Mouse (Mus musculus) MEL (cell line): ENCODE measurements around the gene Sap18b.

Experiments
- CTCF ChIP-seq, 3 experiments: IDR thresholded peaks in 2 of 3; conservative IDR thresholded peaks in 1 of 3; 2 replicates each; pipeline ENCODE4 v1.5.1; 2011 to 2012; ENCODE audit warnings: low read length in 3 of 3, low read depth in 2 of 3, mild to moderate bottlenecking in 2 of 3, improper control_type of control experiment in 1 of 3, inconsistent platforms in 1 of 3, mixed read lengths in 1 of 3, moderate library complexity in 1 of 3; ENCODE audit not compliant: control insufficient read depth in 1 of 3, insufficient read depth in 1 of 3, poor library complexity in 1 of 3, severe bottlenecking in 1 of 3
- NRF1 ChIP-seq: IDR thresholded peaks from 2 replicates; pipeline ENCODE4 v1.6.1; 2014; ENCODE audit warnings: low read depth, mild to moderate bottlenecking, inconsistent platforms, low read length, improper control_type of control experiment, moderate library complexity; ENCODE audit not compliant: poor library complexity, insufficient read depth, severe bottlenecking
- RCOR1 ChIP-seq: IDR thresholded peaks from 2 replicates; pipeline ENCODE4 v1.6.1; 2012; ENCODE audit warnings: low read depth, mild to moderate bottlenecking, inconsistent platforms, low read length, improper control_type of control experiment
- TCF12 ChIP-seq: IDR thresholded peaks from 2 replicates; pipeline ENCODE4 v1.6.1; 2014; ENCODE audit warnings: low read depth, mild to moderate bottlenecking, inconsistent platforms, low read length, improper control_type of control experiment, moderate library complexity

DNA sequence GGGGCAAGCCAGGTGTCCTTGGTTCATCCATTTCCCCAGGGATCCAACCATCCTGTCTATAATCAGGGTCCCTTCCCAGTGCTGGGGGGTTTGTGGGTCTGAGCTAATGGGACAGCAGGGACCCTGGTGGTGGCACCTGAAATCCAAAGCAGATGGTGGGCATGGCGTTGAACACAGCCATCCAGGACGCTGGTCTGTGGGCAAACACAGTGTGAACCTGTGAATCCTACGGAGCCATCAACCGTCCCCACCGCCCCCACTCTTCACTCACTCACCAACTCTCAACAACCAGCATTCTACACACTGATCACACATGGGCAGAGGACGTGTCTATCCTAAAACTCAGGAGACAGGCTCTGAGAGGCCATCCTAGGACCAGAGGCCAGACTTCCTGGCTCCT is 18.8 kb downstream of the Sap18b start:
- no peak for TF ChIP-seq RCOR1
- no peak for TF ChIP-seq CTCF (IDR thresholded peaks at IDR 0.05 in 2 of 3, conservative IDR thresholded peaks at IDR 0.05 in 1 of 3; ENCODE audit: control insufficient read depth in 1 of 3, insufficient read depth in 1 of 3, low read depth in 2 of 3, low read length in 3 of 3, poor library complexity in 1 of 3, severe bottlenecking in 1 of 3)
- no peak for TF ChIP-seq TCF12
- no peak for TF ChIP-seq NRF1
